Mouse (Mus musculus): ENCODE data around the gene Bicd2.

Bicd2 gene

DNA sequence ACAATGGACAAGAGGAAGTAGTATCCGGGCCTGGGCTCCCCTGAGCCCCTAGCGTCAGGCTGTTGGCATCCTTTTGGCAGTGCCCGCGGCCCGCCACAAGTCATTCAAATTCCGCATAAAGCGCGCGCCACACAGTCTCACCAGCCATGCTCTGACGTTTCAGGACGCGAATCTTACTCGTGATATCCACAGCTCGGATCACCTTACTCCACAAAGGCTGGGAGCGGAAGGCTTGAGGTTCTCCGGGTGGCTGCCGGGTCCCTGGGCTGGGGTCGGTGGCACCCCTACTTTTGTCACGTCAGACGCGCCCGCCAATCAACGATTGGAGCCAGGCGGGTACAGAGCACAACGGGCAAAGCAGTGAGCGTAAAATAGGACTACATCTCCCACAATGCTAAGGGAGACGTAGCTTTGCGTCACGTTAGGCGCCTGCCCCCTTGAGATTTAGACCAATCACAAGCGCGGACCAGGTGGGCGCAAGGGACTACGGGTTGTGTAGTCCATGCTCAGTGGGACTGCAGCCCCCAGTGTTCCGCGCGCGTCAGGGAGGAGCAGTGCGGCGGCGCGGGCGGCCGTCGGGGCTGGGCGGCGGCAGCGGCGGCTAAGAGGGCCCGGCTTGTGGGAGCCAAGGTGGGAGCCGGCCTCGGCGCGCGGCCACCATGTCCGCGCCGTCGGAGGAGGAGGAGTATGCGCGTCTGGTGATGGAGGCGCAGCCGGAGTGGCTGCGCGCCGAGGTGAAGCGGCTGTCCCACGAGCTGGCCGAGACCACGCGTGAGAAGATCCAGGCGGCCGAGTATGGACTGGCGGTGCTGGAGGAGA lies at the start of gene Bicd2:
Gene Bicd2 (plus strand): TSS at position 574 of the 819 bp plus-strand sequence.
- peak; percentile 98 for DNase-seq (ENCODE audit: low read depth, low spot score)

DNA sequence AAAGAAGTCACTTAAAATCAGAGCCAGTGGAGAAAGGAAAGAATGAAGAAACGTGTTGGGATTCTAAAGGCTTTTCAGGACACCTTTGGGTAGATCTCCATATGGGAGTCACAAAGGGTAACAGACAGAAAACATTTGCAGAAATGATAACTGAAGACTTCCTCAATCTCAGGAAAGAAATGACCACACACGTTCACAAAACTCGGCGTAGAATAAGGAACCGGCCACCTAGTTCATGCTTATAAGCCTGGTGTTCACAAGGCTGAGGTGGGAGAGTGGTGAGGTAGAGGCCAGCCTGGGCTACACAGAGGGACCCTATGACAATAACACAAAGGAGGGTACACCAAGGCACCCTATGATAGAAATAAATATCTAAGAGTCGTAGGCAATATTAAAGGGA lies 49.4 kb upstream of the Bicd2 start:
- DNase-seq (ENCODE audit: low read depth, low spot score): no peak

DNA sequence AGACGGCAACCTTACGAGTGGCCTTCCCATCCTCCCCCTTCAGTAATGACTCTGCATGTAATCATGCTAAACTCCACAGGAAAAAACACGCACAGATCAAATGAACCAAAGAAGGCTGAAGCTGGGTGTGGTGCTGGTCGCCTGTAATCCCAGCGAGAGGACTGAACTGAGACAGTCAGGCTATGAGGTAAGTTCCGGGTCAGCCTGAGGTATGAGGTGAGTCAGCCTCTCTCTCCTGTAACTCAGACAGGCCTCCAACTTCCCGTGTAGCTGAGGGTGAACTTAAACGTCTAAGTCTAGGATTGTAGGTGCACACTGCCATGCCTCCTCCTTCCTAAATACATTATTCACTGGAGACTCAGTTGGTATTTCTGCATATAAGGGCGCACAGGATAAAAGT lies 47.3 kb upstream of the Bicd2 start:
- DNase-seq (ENCODE audit: low read depth, low spot score): peak; percentile 40

DNA sequence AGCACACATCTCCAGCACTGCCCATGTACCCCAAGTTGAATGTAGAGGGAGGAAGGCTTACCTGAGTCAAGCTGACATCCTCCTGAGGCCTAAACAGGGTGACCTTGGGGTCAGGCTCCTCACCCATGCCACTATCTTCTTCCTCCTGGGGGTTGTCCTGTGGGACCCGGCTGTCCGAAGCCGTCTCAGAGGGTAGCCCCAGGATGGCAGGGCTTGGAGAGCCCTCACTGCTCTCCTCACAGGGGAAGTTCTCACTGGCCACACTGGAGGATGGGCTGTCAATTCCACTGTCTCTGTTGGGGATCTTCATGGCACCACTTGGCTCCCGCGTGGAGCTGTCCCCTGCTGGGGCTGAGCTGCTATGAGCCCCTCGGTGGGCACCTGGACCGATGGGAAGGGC lies 45.1 kb upstream of the Bicd2 start:
- DNase-seq (ENCODE audit: low read depth, low spot score): no peak

DNA sequence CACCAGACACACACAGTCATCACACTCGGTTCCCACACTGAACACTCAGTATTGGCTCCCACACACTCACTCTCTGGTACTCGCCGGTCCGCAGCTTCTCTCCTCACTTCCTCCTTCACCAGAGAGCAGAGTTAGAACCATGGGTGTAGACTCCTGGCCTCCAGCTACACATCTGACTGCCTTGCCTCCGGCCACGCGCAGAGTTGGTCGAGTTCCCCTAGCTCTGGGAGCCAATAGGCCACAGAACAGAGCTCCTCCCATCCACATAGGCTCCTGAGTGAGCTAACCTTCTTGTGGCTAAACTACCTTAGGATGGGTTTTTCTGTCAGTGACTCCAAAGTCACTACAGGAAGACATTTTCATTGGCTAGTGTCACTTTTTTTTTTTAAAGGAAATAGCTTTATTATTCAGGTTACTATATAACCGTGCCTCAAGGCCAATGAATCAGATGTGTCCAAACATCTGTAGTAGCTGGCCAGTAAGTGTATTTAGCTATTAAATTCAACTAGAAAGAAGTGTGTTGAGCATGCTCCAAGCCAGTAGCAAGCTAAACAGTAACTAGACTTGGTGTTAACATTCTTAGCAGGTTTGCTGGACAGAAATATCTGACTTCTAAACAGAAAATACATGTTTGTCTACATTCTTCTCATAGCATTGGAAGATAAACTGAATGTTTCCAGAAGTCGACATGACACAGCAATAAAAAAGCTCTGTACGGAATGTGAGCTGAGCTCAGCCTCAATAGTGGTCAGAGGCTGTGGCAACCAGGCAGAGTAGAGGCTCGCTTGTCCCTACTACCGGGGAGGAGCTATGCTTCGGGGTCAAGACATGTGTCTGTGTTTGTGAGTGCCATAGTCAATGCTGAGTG lies 42.6 kb upstream of the Bicd2 start:
- peak; percentile 74 for DNase-seq (ENCODE audit: low read depth, low spot score)

DNA sequence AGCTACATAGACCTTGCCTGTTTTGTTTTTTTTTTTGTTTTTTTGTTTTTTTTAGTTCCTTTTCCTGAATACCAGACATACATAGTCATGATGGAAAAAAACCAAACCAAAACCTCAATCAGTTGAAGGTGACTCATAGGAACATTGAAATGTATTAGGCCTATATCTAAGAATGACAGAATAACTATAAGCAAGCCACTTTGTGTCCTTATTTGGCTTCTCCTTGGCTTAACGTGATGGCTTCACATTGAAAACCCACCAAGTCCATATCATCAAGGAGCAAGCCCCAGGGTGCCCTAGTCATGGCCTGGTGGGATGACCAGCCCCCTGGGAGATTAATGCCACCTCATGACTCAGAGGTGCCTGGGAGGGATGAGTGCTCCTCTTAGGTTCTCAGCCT lies 40.6 kb upstream of the Bicd2 start:
- peak; percentile 89 for DNase-seq (ENCODE audit: low read depth, low spot score)

DNA sequence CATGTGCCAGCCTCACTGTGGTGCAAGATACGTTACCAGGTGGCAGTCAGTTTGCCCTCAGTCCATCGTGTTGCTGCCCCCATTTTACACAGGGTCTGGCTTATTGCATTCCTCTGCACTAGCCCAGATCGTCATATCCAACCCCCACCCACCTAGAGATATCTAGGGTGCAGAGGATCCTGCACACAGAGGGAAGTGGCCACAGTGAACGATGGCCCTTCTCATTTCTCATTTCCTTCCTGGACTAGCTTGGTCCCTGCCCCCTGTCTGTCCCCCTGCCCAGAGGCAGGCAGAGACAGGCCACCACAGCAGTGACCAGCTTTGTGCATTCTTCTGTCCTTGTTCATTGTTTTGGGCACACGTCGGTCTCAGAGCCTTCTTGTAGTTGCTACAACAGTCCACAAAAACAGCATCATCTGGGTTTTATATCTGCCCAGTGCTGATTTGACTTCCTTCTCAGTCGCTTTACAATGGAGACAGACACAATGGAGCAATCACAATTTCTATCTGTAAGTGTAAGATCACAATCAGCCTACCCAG lies 34.5 kb upstream of the Bicd2 start:
- no peak for DNase-seq (ENCODE audit: low read depth, low spot score)

DNA sequence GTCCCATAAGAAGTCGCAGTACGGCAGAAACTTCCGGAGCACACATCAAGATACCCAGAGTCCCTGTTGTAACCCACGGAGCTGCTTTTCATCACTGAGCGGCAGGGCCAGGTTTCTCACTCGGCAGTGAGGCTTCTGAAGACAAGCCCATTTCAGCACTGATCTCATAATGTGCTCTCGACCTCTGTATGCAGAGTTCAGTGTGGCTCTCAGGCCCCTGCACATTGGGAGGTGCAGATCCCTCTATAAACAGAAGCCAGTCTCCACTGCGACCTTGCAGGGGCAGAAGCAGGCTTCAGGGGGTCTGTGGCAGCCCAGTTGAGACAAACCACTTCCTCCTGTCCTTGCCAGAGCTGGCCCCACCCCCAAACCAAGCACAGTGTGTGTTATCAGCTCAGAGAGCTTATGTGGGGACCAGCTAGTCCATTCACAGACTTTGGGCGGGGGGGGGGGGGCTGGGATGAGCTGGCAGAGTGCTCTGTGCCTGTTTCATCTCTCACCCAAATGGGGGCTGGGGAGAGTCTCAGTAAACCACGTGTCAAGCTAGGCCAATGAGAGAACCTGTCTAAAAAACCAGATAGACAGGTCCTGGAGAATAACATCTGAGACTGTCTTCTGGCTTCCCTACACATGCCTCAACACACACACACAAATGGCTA lies 33.9 kb upstream of the Bicd2 start:
- no peak for DNase-seq (ENCODE audit: low read depth, low spot score)

DNA sequence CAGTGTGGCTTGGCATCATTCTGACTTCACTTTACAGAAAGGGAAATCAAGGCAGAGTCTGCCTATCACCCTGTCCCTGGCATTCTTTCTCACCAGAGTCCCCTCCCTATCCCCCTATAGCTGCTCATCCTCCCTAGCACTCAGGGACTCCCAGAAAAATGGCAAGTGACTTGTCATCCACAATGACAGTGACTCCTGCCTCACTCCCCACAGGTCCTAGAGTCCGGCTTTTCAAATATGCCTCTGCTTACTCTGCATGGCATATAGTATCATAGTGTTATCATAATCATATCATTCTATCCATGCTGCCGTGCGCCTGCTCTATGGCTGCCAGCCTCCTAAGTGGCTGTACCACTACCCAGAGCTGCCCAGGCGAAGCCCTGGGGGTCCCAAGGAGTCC lies 33.2 kb upstream of the Bicd2 start:
- no peak for DNase-seq (ENCODE audit: low read depth, low spot score)

DNA sequence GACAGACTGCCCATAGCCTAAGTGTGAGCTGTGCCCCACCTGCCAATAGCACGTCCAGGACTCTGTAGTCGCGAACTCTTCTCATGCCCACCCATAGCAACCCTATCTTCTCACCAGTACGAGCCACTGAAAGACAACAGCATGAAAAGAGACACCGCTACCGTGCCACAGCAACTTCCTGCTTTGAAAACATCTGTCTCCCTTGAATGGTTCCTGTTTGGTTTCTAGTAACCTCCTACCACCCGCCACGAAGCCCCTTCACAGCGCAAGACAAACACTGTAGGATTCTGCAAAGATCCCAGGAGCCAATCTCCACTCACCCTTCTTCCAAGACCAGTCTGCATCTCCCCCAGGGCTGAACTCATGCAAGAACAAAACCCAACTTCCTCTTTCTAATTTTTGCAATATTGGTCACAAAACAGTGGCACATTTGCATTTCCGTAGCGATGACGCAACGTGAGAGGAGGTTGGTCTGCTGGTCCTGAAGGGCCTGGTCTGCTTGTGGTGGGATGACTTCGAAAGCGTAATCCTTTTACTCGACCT lies 32.5 kb upstream of the Bicd2 start:
- DNase-seq (ENCODE audit: low read depth, low spot score): no peak

DNA sequence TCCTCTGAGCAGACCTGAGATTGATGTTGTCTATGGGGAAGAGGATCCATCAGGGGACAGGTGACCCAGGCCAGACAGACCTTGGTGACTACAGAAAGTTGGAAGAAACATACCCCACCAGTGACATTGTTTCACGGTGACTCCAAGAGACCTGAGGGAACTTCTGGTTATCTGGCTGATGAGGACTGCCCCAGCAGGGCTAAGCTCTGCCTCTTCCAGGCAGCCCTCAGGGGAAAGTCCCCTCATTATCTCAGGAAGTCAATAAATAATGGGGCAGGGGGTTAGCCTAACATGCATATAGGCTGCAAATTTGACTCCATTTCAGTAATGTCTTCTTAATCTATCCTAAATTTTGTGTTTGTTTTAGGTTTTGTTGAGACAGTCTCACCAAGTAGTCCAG lies 31.9 kb upstream of the Bicd2 start:
- DNase-seq (ENCODE audit: low read depth, low spot score): no peak

DNA sequence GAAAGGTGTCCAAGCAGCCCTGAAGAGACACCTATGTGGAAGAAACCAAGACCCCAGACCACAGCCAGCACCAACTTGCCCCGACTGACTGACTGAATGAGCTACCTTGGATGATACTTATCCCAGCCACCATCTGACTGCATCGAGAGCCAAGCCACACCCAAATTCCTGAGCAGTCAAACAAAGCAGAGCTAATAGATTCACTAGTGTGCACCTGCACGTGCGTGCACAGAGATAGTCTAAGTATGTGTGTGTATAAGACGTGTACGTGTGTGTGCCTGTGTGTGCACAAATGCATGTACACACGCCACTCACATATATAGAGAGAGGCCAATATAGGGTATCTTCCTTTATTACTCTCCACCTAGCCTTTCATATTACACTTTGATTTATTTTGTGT lies 29.7 kb upstream of the Bicd2 start:
- DNase-seq (ENCODE audit: low read depth, low spot score): no peak

DNA sequence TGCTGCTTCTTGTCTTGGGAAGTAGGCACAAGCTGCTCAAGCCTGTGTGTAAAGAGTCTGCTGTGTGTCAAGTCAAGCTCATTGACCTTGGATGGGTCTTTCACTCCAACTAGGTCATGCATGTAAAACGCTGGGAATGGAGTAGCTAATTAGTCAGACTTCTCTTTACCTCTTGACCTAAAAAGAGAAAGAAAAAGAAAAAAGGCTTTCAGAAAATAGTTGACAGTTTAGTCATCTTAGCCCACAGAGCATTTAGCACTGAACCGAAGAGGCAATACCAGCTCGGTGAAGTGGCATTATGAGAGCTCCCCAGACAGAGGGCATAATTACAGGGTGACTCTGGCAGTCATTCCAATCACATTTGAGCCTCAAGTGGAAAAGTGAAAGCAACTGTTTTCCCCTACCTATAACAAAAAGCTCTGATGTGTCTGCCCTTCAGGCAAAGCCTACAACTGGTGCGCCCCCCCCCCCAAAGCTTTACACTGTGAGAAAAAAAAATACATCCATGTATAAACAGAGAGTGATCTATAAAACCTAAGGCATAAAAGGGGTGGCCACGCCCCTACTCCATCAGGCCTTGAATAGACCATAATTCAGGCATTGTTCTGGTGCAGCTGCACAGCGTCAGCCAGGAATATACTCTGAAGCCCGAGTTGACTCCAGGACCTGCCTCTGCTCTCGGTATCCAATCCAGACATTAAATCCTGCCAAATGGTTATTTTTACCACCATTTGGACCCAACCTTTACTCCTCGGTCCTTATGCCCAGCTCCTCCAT lies 24.8 kb upstream of the Bicd2 start:
- peak; percentile 70 for DNase-seq (ENCODE audit: low read depth, low spot score)

DNA sequence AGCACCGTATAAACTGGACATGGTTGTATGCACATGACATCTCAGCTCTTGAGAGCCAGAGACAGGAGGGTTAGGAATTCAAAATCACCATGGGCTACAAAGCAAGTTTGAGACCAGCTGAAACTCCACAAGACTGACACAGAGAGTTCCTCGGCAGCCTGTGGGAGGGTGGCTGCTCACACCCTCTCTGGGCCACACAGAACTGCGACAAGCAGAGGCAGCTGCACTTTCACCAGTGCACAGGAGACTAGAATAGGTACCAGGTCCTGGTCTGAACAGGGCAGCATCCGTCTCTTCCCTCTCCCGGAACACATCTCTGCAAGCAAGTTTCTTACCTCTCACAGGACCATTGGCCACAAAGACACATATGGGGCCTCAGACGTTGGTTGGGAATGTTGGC lies 23.9 kb upstream of the Bicd2 start:
- DNase-seq (ENCODE audit: low read depth, low spot score): no peak

DNA sequence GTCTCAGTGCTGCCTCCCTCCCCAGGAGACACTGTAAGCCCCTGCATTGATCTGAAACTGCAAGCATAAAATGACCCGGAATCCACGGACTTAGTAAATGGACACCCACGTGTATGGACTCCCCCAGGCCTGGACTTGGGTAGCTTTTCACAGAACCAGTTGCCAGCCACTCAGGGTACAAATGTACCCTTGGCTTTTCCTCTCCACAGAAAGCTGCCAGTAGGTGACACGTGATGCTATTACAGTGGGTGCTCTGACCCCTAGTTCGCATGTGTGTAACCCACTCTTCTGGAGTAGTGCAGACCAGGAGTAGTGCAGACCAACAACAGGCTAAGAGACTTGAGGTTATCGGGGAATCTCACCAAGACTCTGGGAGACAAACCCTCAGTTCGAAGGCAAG lies 23.5 kb upstream of the Bicd2 start:
- no peak for DNase-seq (ENCODE audit: low read depth, low spot score)

DNA sequence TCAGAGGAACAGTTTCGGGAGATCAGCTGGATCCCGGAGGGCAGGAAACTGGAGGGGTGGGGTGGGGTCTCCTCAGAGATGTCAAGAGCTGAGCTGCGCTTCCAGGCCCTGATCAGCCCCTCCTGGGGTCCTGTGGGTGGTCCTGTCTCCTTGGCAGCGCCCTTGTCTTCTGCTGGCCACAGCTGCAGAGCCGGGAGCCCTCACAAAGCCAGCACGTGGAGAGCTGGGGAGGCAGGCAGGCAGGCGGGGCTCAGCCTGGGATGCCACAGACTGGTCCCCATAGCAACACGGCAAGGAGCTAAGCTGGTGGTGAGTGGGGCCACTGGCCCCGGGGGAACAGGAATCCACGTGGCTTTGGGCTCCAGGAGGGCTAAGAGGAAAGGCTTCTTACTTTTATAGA lies 21.3 kb upstream of the Bicd2 start, which contains the start of gene Fgd3:
Gene Fgd3 (minus strand): TSS at position 272 of the 400 bp plus-strand sequence.
- DNase-seq (ENCODE audit: low read depth, low spot score): peak; percentile 77

DNA sequence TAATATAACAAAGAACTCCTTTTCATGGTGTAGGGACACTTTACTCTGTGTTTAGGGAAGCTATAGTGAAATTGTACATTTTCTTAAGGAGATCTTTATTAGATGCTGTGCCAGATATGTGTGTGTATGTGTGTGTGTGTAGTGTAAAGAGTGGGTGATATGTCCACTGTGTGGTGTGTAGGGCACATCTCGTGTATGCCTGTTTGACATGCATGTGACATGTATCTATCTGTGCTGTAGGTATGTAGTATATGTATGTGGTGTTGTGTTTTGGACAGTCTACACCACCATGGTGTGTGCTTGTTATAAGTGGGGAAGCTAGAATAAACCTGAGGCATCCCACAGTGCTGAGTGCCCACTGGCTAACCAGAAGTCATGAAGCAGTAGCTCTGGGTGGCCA lies 20.9 kb upstream of the Bicd2 start:
- no peak for DNase-seq (ENCODE audit: low read depth, low spot score)

DNA sequence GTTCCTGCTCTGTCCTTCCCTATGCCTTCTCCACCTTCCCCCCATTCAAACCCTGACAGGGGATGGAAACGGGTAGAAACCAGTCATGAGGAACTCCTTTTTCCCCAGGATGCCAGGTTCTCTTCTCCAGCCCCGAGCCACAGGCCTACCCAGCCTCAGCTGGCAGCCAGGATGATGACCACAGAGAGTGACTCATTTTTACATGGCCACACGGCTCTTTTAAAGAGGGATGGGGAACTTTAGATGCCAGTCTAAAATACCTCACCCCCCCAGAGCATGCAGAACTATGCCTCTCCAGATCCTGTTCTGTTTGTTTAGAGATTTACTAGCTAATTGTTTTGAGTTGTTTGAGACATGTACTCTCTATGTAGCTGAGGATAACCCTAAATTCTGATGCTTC lies 19.9 kb upstream of the Bicd2 start:
- peak; percentile 77 for DNase-seq (ENCODE audit: low read depth, low spot score)

DNA sequence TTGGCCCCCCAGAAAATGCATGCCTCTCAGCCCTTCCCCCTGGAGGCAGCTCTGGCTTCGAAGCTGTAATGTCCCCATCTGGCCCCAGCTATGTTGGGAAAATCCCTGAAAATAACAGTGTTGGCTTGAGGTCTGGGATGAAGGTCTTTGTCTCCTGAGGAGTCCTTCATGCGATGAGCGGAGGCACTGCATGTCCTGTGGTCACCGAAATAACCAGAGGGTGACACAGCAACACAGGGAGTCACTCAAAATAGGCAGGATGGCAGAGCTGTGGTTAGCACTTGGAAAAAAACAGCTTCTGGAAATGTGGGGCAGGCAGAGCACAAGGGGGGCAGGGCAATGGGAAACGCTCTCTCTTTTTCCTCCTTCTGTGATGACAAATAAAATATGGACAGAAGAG lies 19.2 kb upstream of the Bicd2 start:
- DNase-seq (ENCODE audit: low read depth, low spot score): peak; percentile 63

DNA sequence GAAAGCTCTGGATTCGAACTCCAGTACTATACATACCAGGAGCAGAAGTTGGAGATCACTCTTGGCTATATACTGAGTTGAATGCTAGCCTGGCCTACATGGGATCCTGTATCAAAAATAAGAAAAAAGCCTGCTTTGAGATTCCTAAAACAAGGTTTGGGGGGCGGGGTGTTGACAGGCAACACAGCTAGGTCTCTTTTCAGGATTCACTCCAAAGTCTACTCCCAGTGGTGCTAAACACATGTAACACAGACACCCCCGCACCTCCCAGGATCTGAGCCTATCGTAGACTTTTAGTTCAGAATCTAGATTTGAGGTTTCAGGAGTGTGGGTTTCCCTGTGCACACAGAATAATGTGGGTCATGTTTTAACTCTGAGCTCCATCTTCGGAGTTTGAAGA lies 18.6 kb upstream of the Bicd2 start:
- no peak for DNase-seq (ENCODE audit: low read depth, low spot score)

DNA sequence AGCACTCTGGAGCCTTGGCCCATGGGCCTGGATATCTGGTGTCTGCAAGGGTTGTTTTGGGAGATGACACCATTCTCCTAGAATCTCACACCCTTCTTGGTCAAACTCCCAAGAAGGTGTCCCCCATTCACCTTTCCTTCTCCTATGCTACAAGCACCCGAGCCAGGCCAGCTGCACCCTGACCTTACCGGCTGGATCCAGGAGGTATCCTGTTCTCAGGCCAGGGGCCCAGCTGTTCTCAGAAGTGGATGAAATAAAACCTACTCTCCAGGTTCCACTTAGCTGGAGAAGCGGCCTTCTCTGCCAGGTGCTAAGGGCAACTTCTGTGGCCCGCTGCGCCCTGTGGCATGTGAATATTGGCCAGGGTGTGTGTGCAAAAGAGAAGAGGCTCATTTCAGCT lies 16.5 kb upstream of the Bicd2 start:
- no peak for DNase-seq (ENCODE audit: low read depth, low spot score)

Measured in 3T3-L1 (cell line).